Mouse (Mus musculus): ENCODE measurements around the gene Polr2m.
"Not testable (repeated sequence)": the region's sequence is repeated elsewhere in the genome, so short reads cannot be mapped to it uniquely, and the experiment has no call there.

Polr2m gene

GRCm38 (mm10) chr9:71485475-71486094 lies at the start of gene Polr2m:
Polr2m (minus strand) TSS chr9:71485935.
- DNase-seq, result peak; percentile 79 to 86

DNA sequence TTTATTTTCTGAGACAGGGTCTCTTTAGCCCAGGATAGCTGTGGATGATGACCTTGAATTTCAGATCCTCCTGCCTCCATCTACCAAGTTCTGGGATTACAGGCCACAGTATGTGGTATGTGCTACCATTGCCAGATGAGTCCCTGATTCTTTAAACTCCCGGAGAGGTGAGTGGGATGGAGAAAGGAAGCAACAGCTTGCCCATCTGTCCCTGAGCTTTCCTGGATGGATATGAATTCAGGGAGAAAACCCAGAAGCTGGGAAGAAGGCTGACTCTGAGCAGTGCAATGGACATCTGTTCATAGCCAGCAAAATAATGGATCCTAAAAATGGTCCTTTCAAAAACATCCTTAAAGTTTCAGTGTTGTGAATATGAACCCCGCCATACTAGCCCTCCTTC lies 49.3 kb upstream of the Polr2m start:
- DNase-seq, result no peak

DNA sequence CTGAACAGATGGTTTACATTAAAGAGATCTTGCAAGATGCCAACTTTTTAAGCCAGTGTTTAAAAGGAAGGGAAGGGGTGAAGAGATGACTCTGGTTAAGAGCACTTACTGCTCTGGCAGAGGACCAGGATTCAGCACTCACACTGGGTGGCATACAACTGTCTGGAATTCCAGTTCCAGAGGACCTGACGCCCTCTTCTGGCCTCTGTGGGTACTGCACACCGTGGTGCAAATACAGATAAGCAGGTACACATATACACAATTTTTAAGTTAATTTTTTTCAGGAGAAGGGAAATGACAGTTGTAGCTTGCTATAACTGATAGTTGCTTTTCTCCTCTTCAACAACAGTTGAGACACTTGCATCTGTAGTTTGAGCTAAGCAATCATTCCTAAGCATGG lies 44.2 kb upstream of the Polr2m start:
- no peak for DNase-seq

- no peak for DNase-seq
Observed at GRCm38 (mm10) chr9:71527438-71527837, 41.7 kb upstream of the Polr2m start.

DNA sequence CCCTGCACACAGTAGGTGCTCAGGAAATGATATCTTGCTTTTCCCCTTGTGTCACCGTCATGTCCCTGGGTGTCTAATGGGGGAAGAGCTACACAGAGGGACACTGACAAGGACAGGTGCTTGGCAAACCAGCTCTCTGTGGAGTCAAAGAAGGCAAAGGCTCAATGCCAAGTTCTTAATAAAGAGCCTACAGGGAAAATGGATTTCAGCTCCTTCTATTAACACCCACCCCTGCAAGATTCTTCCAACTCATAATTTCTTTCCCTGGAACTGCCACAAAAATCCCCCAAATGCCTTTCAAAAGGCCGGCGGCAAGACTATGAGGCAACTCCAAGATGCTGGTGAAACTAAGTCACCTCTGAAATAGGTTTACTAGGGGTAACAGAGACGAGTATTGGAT lies 38.2 kb upstream of the Polr2m start:
- no peak for DNase-seq

- no peak for DNase-seq
Observed at GRCm38 (mm10) chr9:71519836-71520235, 34.1 kb upstream of the Polr2m start.

DNA sequence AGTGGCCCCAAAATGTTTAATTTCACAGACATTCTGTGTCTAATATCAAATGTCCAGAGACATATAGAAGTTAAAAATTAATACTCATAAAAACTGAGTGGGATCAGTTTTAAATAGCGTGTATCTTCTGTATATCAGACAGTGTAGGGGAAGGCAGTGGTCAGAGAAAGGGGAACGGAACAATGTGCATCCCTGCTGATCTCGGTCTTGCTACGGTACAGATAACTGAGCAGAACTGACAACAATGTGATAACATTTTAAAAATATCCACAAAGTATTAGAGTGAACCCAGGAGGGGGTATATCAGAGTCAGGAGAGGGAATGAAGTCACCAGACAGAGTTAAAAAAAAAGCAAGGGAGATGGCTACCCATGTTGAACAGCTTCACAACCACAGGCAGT lies 31.8 kb upstream of the Polr2m start:
- DNase-seq, result no peak

GRCm38 (mm10) chr9:71515862-71516261 lies 30.1 kb upstream of the Polr2m start:
- no peak for DNase-seq

- no peak for DNase-seq
Observed at GRCm38 (mm10) chr9:71513566-71513965, 27.8 kb upstream of the Polr2m start.

DNA sequence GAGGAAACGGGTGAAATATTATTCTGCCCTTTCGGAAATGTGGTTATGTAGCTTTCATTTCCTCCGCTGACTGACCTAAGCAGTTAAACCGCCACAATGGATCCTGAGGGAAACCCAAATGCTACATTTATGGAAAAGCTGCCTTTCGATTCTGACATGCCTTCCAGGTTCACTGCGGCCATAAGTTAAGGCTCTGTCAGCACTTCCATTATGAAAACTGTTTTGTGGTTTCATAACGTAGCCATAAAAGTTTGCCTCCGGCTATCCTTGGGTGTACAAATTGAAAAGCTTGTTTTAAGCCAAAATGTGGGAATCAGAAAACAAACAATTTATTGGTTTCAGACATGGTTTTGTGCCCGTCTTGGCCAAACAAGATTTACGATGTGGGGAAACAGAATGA lies 27.2 kb upstream of the Polr2m start:
- DNase-seq, result no peak

DNA sequence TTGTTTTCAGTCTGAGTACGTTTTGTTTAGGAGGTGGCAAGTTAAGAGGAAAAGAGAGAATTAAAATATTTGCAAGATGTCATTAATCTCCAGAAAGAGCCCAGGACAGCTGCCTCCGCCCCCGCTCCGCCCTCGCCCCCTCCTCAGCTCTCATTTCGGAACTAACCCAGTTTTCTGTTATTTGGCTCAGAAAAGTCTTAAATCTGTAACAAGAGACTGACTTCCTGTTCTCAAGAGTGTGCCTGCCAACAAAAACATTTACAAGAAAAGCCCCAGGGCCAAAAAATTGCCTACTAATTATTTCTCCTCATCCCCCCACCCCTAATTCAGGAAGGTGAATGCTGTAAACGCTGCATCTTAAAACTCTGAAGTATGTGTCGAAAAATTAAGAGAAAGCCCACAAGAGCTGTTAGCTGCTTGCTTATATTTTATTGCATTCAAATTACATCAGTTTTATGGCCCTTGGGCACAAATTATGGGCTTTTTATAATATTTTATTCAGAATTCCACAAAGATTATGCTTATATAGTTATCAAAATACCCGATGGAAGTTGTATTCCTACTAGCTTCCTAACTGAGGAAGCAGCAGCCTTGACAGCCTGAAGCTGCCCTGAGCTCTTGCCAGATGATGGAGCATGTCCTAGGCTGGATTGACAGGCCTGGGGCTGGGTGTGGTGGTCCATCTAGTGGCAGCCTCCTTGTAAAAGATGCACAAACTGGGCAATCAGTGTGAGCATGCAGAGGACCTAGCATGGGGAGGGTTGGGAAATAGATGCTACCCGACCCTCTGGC lies 12.9 kb upstream of the Polr2m start:
- no peak for DNase-seq

DNA sequence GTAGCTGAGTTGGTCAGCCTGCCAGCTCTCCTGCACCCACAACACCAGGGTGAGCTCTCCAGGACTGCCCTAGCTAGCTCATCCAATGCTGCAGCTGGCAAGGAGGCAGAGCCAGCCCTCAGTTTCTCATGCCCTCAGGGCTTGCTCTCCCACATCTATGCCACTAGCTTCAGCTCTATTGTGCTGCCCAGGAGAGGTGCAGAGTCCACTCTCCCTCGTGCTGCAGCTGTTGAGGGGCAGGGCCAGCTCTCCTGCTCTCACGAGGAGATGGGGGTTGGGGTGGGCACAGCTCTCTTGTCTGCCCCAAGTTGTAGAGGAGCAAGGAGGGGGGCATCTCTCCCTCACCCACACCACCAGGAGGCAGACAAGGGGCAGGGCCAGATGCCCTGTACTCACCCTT lies 10.9 kb upstream of the Polr2m start:
- DNase-seq, result no peak

GRCm38 (mm10) chr9:71493771-71494170 lies 8.0 kb upstream of the Polr2m start:
- no peak for DNase-seq

DNA sequence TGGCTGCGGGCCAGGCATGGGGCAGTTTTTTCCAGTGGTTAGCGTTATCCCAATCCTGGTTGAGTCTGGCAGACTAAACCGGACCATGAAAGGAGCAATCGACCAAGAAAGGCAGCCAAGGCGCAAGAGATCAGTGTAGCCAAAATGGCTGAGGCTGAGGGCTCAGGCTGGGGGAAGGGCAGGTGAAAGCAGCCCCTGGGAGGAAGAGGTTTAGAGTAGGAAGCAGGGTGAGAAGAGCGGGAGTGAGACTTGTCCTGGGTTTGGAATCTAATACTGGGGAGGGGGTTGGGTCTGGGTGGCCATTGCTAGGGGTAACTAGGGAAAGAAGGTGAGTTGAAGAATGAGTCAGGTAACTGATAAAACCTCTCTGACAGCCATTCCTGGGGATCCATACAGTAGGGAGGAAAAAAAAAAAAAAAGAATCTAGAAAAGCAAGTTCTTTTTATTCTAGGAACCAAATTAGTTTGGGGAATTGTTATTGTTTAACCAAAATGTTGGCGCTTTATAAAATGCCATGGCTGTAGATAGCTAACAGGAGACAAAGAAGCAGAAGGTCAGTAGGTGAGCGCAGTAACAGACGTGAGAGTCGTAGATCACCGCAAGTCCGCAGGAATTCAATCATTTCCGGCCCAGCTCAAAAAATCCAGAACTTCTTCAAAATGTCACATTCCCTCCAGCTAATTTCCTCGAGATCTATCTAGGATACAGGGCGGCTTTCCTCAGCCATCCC lies 6.7 kb upstream of the Polr2m start:
- DNase-seq, result no peak

GRCm38 (mm10) chr9:71490076-71490475 lies 4.3 kb upstream of the Polr2m start:
- DNase-seq, result no peak

GRCm38 (mm10) chr9:71486127-71486526 lies 392 bp upstream of the Polr2m start:
- DNase-seq, result no peak

GRCm38 (mm10) chr9:71484871-71485474 lies 762 bp downstream of the Polr2m start:
- no peak for DNase-seq

DNA sequence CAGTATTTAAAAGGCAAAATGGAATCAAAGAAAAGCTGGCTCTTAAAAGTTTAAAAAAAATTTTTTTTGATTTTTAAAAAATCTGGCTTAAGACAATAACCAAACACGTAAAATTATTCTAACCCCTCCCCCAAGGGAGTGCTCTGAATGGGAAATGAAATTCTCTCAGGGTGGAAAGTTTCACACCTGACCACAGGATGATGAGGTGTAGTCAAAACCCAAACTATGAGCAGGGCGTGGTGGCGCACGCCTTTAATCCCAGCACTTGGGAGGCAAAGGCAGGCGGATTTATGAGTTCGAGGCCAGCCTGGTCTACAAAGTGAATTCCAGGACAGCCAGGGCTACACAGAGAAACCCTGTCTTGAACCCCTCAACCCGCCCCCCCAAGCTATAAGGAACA lies 1.9 kb downstream of the Polr2m start:
- DNase-seq, result not testable (repeated sequence)

DNA sequence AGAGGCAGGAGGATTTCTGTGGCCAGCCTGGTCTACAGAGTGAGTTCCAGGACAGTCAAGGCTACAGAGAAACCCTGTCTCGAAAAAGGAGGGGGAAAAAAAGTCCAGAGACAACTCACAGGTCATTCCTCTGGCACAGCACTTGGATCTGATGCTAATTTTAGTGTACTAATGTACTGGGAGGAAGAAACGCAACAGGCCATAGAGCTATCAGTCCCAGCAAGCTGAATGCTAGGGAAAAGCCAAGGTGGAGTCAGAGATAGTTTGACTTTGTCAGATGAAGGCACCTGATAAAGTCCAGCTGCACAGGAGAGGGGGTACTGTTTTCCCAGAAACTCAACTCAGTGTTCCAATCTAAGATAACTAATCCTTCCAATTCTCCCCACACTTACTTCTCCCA lies 5.4 kb downstream of the Polr2m start:
- DNase-seq, result no peak

DNA sequence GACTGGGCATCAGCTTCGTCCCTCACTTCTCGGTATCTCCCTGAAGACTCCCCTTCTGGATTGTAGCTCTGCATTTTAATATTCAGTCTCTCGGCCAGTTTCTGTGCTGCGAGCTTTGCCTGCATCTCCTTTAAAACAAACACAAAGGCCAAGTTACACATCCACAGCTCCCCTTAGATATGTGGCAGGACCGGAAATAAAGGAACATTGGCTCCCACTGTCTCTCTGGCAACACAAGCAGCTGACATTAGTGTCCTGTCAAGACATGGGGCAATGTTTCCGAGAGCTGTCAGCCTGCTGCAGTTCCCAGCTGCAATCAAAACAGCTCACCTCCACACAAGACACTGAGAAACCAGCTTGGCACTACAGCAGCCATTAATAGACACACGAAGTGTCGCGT lies 6.3 kb downstream of the Polr2m start:
- no peak for DNase-seq

DNA sequence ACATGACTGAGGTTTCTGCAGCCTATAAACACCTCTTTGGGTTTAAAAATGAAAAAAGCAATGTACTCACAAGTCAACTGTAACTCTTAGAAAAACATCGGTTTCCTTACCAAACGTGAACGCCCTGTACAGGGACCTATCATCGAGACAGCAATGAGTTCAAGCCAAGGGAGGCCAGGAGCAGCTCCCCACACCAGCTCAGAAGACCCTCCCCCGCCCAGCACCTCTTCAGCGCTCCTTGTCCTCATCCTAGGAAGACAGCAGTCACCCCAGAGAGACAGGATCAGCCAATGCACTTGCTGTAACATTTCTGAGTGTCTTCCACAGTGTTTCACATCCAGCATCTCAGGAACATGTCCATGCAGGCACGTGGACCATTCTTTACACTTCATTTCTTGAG lies 7.1 kb downstream of the Polr2m start:
- no peak for DNase-seq

GRCm38 (mm10) chr9:71476601-71477000 lies 9.1 kb downstream of the Polr2m start:
- no peak for DNase-seq

GRCm38 (mm10) chr9:71475536-71475935 lies 10.2 kb downstream of the Polr2m start:
- DNase-seq, result no peak

DNA sequence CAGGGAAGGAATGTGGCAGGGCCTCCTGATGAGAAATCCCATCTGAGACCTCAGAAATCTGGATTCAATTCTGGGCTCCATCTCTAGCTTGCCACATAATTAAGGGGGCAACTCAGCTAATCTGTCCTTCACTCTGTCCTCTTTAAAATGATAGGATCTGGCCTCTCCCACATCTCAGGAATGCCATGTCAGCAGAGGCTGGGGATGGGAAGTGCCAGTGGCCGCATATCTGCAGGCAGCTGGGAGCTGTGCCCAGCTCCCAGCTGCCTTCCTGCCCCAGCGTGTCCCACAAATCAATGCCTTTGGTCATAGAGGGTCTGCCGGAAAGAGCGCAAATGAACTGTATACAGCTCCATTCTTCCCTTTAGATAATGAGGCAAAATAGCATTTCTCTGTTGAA lies 18.3 kb downstream of the Polr2m start:
- DNase-seq, result no peak

All from thymus, adult 18-20 months (tissue).